Mouse (Mus musculus): ENCODE results near the gene Rin2. TPM values are rescaled to one million over a fixed set of nuclear protein-coding genes. Genes with fewer than 3 reads are reported as not detected.

Rin2 gene
- polyA plus RNA-seq, 1 experiment: 12.3 TPM

DNA sequence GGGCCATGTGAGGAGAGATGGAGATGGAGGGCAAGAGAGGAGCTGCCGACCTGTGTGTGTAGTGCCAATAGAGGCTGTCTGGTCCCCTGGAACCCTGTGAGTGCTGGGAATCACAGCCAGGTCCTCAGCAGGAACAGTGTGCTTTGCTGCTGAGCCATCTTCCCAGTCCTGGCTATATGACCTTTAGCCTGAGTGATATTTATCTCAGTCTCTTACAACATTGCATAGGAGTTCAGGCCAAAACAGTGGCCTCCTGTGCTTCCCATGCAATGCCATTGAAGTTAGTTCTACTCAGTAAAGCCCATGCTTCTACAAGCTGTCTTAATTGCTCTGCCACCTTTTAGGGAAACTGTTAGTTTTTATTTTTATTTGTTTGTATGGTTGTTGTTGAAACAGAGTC is 160.9 kb downstream of the Rin2 start:
- no peaks in the 10 kb centered on the region for H3K27me3 ChIP-seq (ENCODE audit: control insufficient read depth, insufficient read depth, low read length)
- TF ChIP-seq POLR2A (IDR thresholded peaks at IDR 0.05; ENCODE audit: borderline replicate concordance, insufficient read depth, low read length) (no peak), CTCF (IDR thresholded peaks at IDR 0.05; ENCODE audit: borderline replicate concordance, insufficient read depth, low read depth, low read length) (no peak)
- no peak overlapping the region for H3K27ac ChIP-seq (ENCODE audit: insufficient read depth, low read length)
- H3K4me3 ChIP-seq (replicated peaks; ENCODE audit: insufficient read depth, low read depth, low read length): no peak overlapping the region
- H3K4me1 ChIP-seq (ENCODE audit: control insufficient read depth, insufficient read depth, low read length): peaks cover 4% of the 10 kb centered on the region; the same call in 1 of the 2 replicates
- DNase-seq: no peak
- 33% methylated on average over 1 of the region's 1 CpGs for WGBS

GRCm38 (mm10) chr2:145838675-145839074 is 163.7 kb downstream of the Rin2 start:
- no peak overlapping the region for H3K4me3 ChIP-seq (replicated peaks; ENCODE audit: insufficient read depth, low read depth, low read length)
- DNase-seq: no peak
- TF ChIP-seq POLR2A (IDR thresholded peaks at IDR 0.05; ENCODE audit: borderline replicate concordance, insufficient read depth, low read length) (no peak), CTCF (IDR thresholded peaks at IDR 0.05; ENCODE audit: borderline replicate concordance, insufficient read depth, low read depth, low read length) (no peak)
- WGBS: 88% methylated on average over 3 of the region's 3 CpGs
- no peaks in the 10 kb centered on the region for H3K27me3 ChIP-seq (ENCODE audit: control insufficient read depth, insufficient read depth, low read length)
- H3K27ac ChIP-seq (ENCODE audit: insufficient read depth, low read length): no peak overlapping the region
- no peaks in the 10 kb centered on the region for H3K4me1 ChIP-seq (ENCODE audit: control insufficient read depth, insufficient read depth, low read length)

DNA sequence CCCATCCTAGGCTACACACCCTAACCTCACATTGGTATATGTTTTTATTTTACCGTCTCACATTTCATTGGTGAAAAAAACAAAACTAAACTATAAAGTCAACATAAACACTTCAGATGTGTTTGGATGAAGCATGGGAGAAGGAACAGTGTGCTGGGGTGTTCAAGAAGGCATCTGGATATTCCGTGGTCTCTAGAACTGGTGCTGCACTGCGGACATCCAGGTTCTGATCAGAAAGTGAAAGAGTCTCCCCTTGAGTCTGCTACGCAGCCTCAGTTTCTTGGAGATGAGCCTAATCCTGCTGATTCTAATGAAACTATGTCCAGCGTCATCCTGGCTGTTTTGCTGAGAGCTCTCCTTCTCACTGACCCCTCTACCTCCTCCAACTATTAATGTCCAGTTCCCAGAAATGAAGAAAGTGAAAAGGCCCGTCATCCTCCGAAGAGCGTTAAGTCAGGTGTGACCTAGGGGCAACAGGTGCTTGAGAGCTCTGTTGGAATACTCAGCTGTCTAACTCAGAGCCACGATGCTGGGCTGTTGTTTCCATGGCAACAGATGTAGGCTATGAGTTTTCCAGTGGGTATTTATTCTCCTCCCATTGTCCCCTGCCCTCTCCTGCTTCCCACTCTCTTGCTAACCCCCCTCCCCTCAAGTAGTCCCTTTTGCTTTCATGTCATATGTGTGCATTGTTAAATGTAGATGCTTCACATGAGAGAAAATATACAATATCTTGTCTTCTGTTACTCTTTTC is 164.7 kb downstream of the Rin2 start:
- H3K4me1 ChIP-seq (ENCODE audit: control insufficient read depth, insufficient read depth, low read length): no peaks in the 10 kb centered on the region
- no peak overlapping the region for H3K27ac ChIP-seq (ENCODE audit: insufficient read depth, low read length)
- H3K27me3 ChIP-seq (ENCODE audit: control insufficient read depth, insufficient read depth, low read length): no peaks in the 10 kb centered on the region
- WGBS: 55% methylated on average over 9 of the region's 9 CpGs
- no peak for DNase-seq
- no peak overlapping the region for H3K4me3 ChIP-seq (replicated peaks; ENCODE audit: insufficient read depth, low read depth, low read length)
- no peak for TF ChIP-seq POLR2A (IDR thresholded peaks at IDR 0.05; ENCODE audit: borderline replicate concordance, insufficient read depth, low read length)
- no peak for TF ChIP-seq CTCF (IDR thresholded peaks at IDR 0.05; ENCODE audit: borderline replicate concordance, insufficient read depth, low read depth, low read length)

- WGBS: 79% methylated on average over 3 of the region's 3 CpGs
- no peak for DNase-seq
- no peaks in the 10 kb centered on the region for H3K27me3 ChIP-seq (ENCODE audit: control insufficient read depth, insufficient read depth, low read length)
- no peak overlapping the region for H3K27ac ChIP-seq (ENCODE audit: insufficient read depth, low read length)
- no peaks in the 10 kb centered on the region for H3K4me1 ChIP-seq (ENCODE audit: control insufficient read depth, insufficient read depth, low read length)
- H3K4me3 ChIP-seq (replicated peaks; ENCODE audit: insufficient read depth, low read depth, low read length): no peak overlapping the region
- no peak for TF ChIP-seq POLR2A (IDR thresholded peaks at IDR 0.05; ENCODE audit: borderline replicate concordance, insufficient read depth, low read length)
- no peak for TF ChIP-seq CTCF (IDR thresholded peaks at IDR 0.05; ENCODE audit: borderline replicate concordance, insufficient read depth, low read depth, low read length)
Observed at GRCm38 (mm10) chr2:145840320-145840719, 165.3 kb downstream of the Rin2 start.

DNA sequence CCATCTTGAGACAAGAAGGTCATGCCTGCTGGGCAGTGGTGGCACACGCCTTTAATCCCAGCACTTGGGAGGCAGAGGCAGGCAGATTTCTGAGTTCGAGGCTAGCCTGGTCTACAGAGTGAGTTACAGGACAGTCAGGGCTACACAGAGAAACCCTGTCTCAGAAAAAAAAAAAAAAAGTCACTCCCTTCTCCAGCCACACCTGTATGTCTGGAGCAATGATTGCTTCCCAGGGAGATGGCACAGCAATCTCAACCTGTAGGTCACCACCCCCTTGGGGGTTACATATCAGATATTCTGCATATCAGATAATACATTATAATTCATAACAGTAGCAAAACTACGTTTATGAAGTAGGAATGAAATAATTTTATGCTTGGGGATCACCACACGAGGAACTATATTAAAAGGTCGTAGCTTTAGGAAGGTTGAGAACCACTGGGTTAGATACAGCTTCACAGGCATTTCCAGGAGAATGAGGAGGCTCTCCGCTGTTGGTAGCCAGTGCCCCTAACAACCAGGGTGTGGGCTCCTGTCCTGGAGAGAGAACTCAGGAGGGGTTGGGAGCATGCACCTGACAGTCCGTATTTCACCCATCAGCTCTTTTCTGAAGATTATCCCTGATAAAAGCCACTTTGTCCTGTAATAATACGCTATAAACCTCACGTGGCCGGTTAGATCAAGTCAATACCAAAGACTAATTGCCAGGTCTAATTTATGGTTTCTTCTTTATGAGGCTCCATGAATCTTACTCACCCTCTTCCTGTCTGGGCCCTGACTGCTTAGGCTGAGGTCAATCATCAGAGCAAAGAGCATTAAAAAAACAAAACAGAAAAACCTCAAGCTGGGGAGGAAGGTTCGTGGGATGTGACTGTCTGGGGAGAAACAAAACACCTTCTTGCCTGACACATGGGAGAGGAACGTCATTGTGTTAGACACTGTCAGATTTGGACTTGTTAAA is 166.2 kb downstream of the Rin2 start:
- Histone ChIP-seq H3K27ac (ENCODE audit: insufficient read depth, low read length) (no peak overlapping the region), H3K27me3 (ENCODE audit: control insufficient read depth, insufficient read depth, low read length) (no peaks in the 10 kb centered on the region), H3K4me3 (replicated peaks; ENCODE audit: insufficient read depth, low read depth, low read length) (no peak overlapping the region), H3K4me1 (ENCODE audit: control insufficient read depth, insufficient read depth, low read length) (no peaks in the 10 kb centered on the region)
- 86% methylated on average over 12 of the region's 12 CpGs for WGBS
- DNase-seq: no peak
- TF ChIP-seq POLR2A (IDR thresholded peaks at IDR 0.05; ENCODE audit: borderline replicate concordance, insufficient read depth, low read length) (no peak), CTCF (IDR thresholded peaks at IDR 0.05; ENCODE audit: borderline replicate concordance, insufficient read depth, low read depth, low read length) (no peak)

DNA sequence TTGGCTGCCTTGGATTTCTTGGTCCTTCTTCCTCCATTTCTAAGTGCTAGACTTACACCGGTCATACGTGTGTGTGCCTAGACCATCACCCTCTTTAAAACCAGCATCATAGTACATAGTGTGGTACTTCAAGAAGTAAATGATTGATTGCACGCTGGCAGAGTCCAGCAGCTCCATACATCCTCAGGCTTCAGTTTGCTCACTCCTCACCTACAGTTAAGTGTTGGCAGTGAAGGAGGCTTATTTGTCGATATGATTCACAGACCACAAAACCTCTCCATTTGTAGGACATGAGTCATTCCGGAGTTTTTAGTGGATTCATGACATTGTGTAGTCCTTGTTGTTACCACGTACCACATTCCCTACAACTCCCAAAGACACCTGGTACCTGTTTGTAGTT is 168.3 kb downstream of the Rin2 start:
- H3K4me1 ChIP-seq (ENCODE audit: control insufficient read depth, insufficient read depth, low read length): no peaks in the 10 kb centered on the region
- no peak overlapping the region for H3K4me3 ChIP-seq (replicated peaks; ENCODE audit: insufficient read depth, low read depth, low read length)
- 94% methylated on average over 6 of the region's 6 CpGs for WGBS
- H3K27ac ChIP-seq (ENCODE audit: insufficient read depth, low read length): no peak overlapping the region
- DNase-seq: no peak
- no peak for TF ChIP-seq CTCF (IDR thresholded peaks at IDR 0.05; ENCODE audit: borderline replicate concordance, insufficient read depth, low read depth, low read length)
- TF ChIP-seq POLR2A (IDR thresholded peaks at IDR 0.05; ENCODE audit: borderline replicate concordance, insufficient read depth, low read length): no peak
- H3K27me3 ChIP-seq (ENCODE audit: control insufficient read depth, insufficient read depth, low read length): no peaks in the 10 kb centered on the region

DNA sequence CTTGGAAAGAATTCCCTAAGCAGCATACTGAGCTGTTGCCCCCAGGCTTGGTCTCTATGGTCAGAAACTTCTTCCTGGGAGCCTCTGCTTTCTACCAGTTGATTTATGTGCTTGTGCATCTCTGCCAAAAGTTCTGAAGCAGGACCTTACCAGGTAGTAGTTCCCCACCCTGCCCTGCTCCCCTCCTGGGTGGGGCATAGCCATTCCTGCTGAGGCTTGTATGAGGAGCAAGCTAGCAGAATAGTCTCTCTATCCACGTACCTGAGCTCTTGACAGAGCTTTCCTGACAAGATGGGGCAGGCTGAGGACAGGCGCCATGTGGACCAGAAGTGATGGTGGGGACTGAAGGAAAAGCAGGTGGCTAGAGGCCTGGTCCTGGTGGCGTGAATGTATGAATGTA is 171.6 kb downstream of the Rin2 start:
- DNase-seq: no peak
- WGBS: 91% methylated on average over 3 of the region's 3 CpGs
- Histone ChIP-seq H3K27me3 (ENCODE audit: control insufficient read depth, insufficient read depth, low read length) (no peaks in the 10 kb centered on the region), H3K27ac (ENCODE audit: insufficient read depth, low read length) (no peak overlapping the region), H3K4me1 (ENCODE audit: control insufficient read depth, insufficient read depth, low read length) (no peaks in the 10 kb centered on the region), H3K4me3 (replicated peaks; ENCODE audit: insufficient read depth, low read depth, low read length) (no peak overlapping the region)
- TF ChIP-seq CTCF (IDR thresholded peaks at IDR 0.05; ENCODE audit: borderline replicate concordance, insufficient read depth, low read depth, low read length): no peak
